Mouse (Mus musculus) forebrain, embryonic 11.5 days (tissue): Measurements from ENCODE around the gene Prl7a1. TPM values are rescaled to one million over a fixed set of nuclear protein-coding genes. Genes with fewer than 3 reads are reported as not detected.

Experiments used
- ATAC-seq: fragments of 200-750 bp; cut with Nextera tagmentation; replicated peaks from 2 replicates; pipeline ENCODE4 v1.8.0; 2017; ENCODE audit warnings: moderate TSS enrichment; ENCODE audit not compliant: low FRiP score
- DNase-seq: peaks from one replicate; pipeline ENCODE4 v3.0.0-alpha.2; 2017; ENCODE audit warnings: low spot score
- H3K27ac ChIP-seq: fragments of 300-500 bp; sonication (generic); 2 replicates; pipeline ENCODE4 v1.5.1; 2014; ENCODE audit warnings: low read depth, low read length
- H3K27me3 ChIP-seq: fragments of 300-500 bp; sonication (generic); 2 replicates; pipeline ENCODE4 v1.6.1; 2014; ENCODE audit warnings: mild to moderate bottlenecking, low read length, mixed read lengths; ENCODE audit not compliant: control insufficient read depth, insufficient read depth
- H3K36me3 ChIP-seq: fragments of 300-500 bp; sonication (generic); 2 replicates; pipeline ENCODE4 v1.6.1; 2014; ENCODE audit warnings: mild to moderate bottlenecking, low read length, moderate library complexity, mixed read lengths; ENCODE audit not compliant: control insufficient read depth, insufficient read depth
- H3K4me1 ChIP-seq: fragments of 300-500 bp; sonication (generic); replicated peaks from 2 replicates; pipeline ENCODE4 v1.6.1; 2014; ENCODE audit warnings: low read length, mixed read lengths; ENCODE audit not compliant: control insufficient read depth, insufficient read depth
- H3K4me2 ChIP-seq: fragments of 300-500 bp; sonication (generic); 2 replicates; pipeline ENCODE4 v1.6.1; 2014; ENCODE audit warnings: low read depth, mild to moderate bottlenecking, low read length, moderate library complexity, mixed read lengths; ENCODE audit not compliant: severe bottlenecking
- H3K4me3 ChIP-seq: fragments of 300-500 bp; sonication (generic); 2 replicates; pipeline ENCODE4 v1.5.1; 2014; ENCODE audit warnings: low read depth, low read length
- H3K9ac ChIP-seq: fragments of 300-500 bp; sonication (generic); 2 replicates; pipeline ENCODE4 v1.6.1; 2014; ENCODE audit warnings: low read length
- H3K9me3 ChIP-seq: fragments of 300-500 bp; sonication (generic); 2 replicates; pipeline ENCODE4 v1.6.1; 2016; ENCODE audit warnings: low read length, mixed read lengths; ENCODE audit not compliant: control insufficient read depth
- WGBS: fragments of 180-500 bp; shearing (Covaris S2); extraction: QIAGEN DNeasy Blood & Tissue Kit; methylation state at CpG from one replicate; pipeline ENCODE4 v1.1.7; 2014; 5-methylcytosine and 5-hydroxymethylcytosine counted together
- polyA plus RNA-seq: library from polyadenylated mRNA; unstranded; fragments of >200 nt; fragmentation: Nextera tagmentation; extraction: Ambion mirVana; gene quantifications from 2 replicates; pipeline ENCODE4 v1.2.1, GENCODE M21; 2014

The Prl7a1 gene
- not detected in 2 replicates for polyA plus RNA-seq

GRCm38 (mm10) chr13:27642393-27642792, at the start of gene Prl7a1:
Gene Prl7a1 (minus strand): TSS chr13:27642493.
- no peaks in the 10 kb centered on the region for H3K36me3 ChIP-seq
- H3K4me2 ChIP-seq: no peak within 1 kb of the TSS
- no peak within 1 kb of the TSS for H3K9ac ChIP-seq
- no peaks in the 10 kb centered on the region for H3K4me1 ChIP-seq
- no peak for ATAC-seq
- H3K9me3 ChIP-seq: no peaks in the 10 kb centered on the region
- no peak within 1 kb of the TSS for H3K4me3 ChIP-seq
- no peak for DNase-seq
- H3K27me3 ChIP-seq: no peaks in the 10 kb centered on the region
- H3K27ac ChIP-seq: no peak within 1 kb of the TSS
- WGBS: 94% methylated on average over 3 of the region's 3 CpGs

DNA sequence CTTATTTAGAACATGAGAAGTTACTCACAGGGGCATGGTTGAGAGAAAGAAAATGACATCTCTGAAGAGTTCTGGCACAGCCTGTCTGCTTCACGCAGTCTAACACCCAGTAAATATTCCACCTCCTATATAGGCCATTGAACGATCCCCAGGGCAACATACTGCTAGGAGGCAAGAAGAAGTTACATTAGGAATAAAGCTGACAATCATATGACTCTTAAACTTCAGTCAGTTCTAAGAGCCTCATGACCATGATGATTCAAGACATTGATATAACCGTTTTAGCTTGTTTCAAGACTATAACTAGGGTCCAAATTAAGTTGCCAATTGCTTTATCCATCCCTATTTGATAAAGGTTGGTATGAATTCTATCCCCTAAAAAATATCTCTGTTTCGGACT, 25.6 kb upstream of the Prl7a1 start, which contains the start of gene Prl7a2:
Gene Prl7a2 (minus strand): TSS at position 101 of the 400 bp plus-strand sequence.
- H3K27ac ChIP-seq: no peak within 1 kb of the TSS
- no peak within 1 kb of the TSS for H3K4me3 ChIP-seq
- no peak for DNase-seq
- WGBS: 86% methylated on average over 4 of the region's 4 CpGs
- ATAC-seq: no peak
- H3K9ac ChIP-seq: no peak within 1 kb of the TSS
- H3K36me3 ChIP-seq: no peaks in the 10 kb centered on the region
- no peaks in the 10 kb centered on the region for H3K27me3 ChIP-seq
- no peaks in the 10 kb centered on the region for H3K9me3 ChIP-seq
- no peak within 1 kb of the TSS for H3K4me2 ChIP-seq
- H3K4me1 ChIP-seq: no peaks in the 10 kb centered on the region

DNA sequence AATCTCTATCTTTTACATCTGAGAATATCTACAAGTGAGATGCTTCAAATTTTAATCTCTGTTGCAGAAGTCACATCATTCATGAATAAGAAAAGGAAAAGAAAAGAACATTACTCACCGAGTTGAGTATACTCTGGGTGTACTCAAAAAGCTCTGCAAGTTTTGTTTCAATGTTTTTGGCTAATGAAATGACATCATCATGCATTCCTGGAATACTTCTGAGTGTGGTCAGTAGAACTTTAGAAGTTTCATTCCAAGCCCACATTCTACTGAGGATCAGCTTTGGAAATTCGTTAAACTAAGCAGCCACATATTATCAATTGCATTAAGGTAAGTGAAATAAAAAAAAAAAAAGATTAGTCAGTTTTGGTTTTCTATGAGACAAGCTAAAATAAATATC, 18.5 kb upstream of the Prl7a1 start:
- no peaks in the 10 kb centered on the region for H3K27me3 ChIP-seq
- no peak overlapping the region for H3K9ac ChIP-seq
- no peaks in the 10 kb centered on the region for H3K9me3 ChIP-seq
- 82% methylated on average over 2 of the region's 2 CpGs for WGBS
- H3K27ac ChIP-seq: no peak overlapping the region
- no peak overlapping the region for H3K4me2 ChIP-seq
- H3K4me3 ChIP-seq: no peak overlapping the region
- H3K4me1 ChIP-seq: no peaks in the 10 kb centered on the region
- DNase-seq (no peak), ATAC-seq (no peak)
- H3K36me3 ChIP-seq: no peaks in the 10 kb centered on the region

DNA sequence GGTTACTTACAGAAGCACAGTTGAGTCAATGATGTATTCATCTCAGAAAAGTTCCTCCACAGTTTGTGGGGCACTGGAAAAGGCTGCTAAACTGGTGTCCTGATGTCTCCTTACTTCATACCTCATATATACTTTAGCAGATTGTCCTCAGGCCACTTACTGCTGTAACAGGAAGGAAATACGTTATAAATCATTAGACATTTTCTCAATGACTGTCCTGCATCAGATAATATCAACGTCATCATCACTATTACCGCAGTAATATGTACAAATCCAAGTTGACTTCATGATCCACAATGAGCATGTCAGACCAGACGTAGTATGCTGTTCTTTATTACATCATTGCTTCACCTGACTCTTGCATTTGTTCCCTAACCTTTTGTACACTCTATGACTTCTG, 31.8 kb downstream of the Prl7a1 start, which contains the start of gene Prl7b1:
Gene Prl7b1 (minus strand): TSS at position 101 of the 400 bp plus-strand sequence.
- H3K4me2 ChIP-seq: no peak within 1 kb of the TSS
- H3K9me3 ChIP-seq: no peaks in the 10 kb centered on the region
- no peaks in the 10 kb centered on the region for H3K4me1 ChIP-seq
- H3K27me3 ChIP-seq: no peaks in the 10 kb centered on the region
- ATAC-seq (no peak), DNase-seq (no peak)
- H3K9ac ChIP-seq: no peak within 1 kb of the TSS
- no peak within 1 kb of the TSS for H3K27ac ChIP-seq
- 76% methylated on average over 4 of the region's 4 CpGs for WGBS
- H3K36me3 ChIP-seq: no peaks in the 10 kb centered on the region
- no peak within 1 kb of the TSS for H3K4me3 ChIP-seq

Other genes starting within 250 kb of the Prl7a1 start
- not detected in 2 replicates for gene Prl8a6, start 203.8 kb downstream of the Prl7a1 start, polyA plus RNA-seq
- not detected in 2 replicates for gene Prl8a8, start 129.3 kb downstream of the Prl7a1 start, polyA plus RNA-seq
- not detected in 2 replicates for gene Prl8a9, start 77.9 kb downstream of the Prl7a1 start, polyA plus RNA-seq
- not detected in 2 replicates for gene Prl8a1, start 60.3 kb downstream of the Prl7a1 start, polyA plus RNA-seq
- gene Prl7b1, start 31.9 kb downstream of the Prl7a1 start, polyA plus RNA-seq: not detected in 2 replicates
- not detected in 2 replicates for gene Prl7a2, start 25.5 kb upstream of the Prl7a1 start, polyA plus RNA-seq
- not detected in 2 replicates for gene Prl7d1, start 74.2 kb upstream of the Prl7a1 start, polyA plus RNA-seq
- not detected in 2 replicates for gene Prl7c1, start 138.3 kb upstream of the Prl7a1 start, polyA plus RNA-seq
- not detected in 2 replicates for gene Prl2a1, start 159.2 kb upstream of the Prl7a1 start, polyA plus RNA-seq
- gene Prl2c1, start 206.8 kb upstream of the Prl7a1 start, polyA plus RNA-seq: not detected in 2 replicates